Mouse (Mus musculus) C2C12 (cell line): Measurements from ENCODE around the gene Ptgr1.

Source experiments
- CEBPB ChIP-seq: IDR thresholded peaks from one replicate; pipeline ENCODE4 v1.6.1; 2011; ENCODE audit warnings: low read depth, mild to moderate bottlenecking, control low read depth, moderate library complexity
- CTCF ChIP-seq: IDR thresholded peaks from one replicate; pipeline ENCODE4 v1.5.1; 2011; ENCODE audit not compliant: control insufficient read depth, insufficient read depth, insufficient read length
- MAX ChIP-seq: IDR thresholded peaks from one replicate; pipeline ENCODE4 v1.6.1; 2011; ENCODE audit warnings: mild to moderate bottlenecking, control low read depth
- MYOG ChIP-seq: IDR thresholded peaks from one replicate; pipeline ENCODE4 v1.6.1; 2011; ENCODE audit not compliant: control insufficient read depth, insufficient read length; ENCODE audit errors: extremely low read depth
- USF1 ChIP-seq: IDR thresholded peaks from one replicate; pipeline ENCODE4 v1.6.1; 2011; ENCODE audit warnings: low read depth, mild to moderate bottlenecking, control low read depth, moderate library complexity

GRCm38 (mm10) chr4:58923933-58924332 lies 63.0 kb downstream of the Ptgr1 start:
- TF ChIP-seq MAX = no peak
- no peak for TF ChIP-seq CTCF
- no peak for TF ChIP-seq USF1
- no peak for TF ChIP-seq CEBPB
- no peak for TF ChIP-seq MYOG
